Mouse (Mus musculus) heart, embryonic 12.5 days (tissue): ENCODE results near the gene Olfr1338. TPM values are rescaled to one million over a fixed set of nuclear protein-coding genes. Genes with fewer than 3 reads are reported as not detected.

Source experiments
- ATAC-seq: fragments of 200-750 bp; cut with Nextera tagmentation; 2 replicates; pipeline ENCODE4 v1.8.0; 2017; ENCODE audit warnings: moderate TSS enrichment, moderate library complexity; ENCODE audit not compliant: insufficient number of reproducible peaks, low FRiP score
- H3K27ac ChIP-seq: fragments of 300-500 bp; sonication (generic); 2 replicates; pipeline ENCODE4 v1.5.1; 2016; ENCODE audit warnings: mild to moderate bottlenecking, moderate library complexity; ENCODE audit not compliant: poor library complexity, severe bottlenecking
- H3K27me3 ChIP-seq: fragments of 300-500 bp; sonication (generic); replicated peaks from 2 replicates; pipeline ENCODE4 v1.6.1; 2016; ENCODE audit warnings: mild to moderate bottlenecking, moderate library complexity
- H3K36me3 ChIP-seq: fragments of 300-500 bp; sonication (generic); 2 replicates; pipeline ENCODE4 v1.6.1; 2016; ENCODE audit warnings: mild to moderate bottlenecking, moderate library complexity
- H3K4me1 ChIP-seq: fragments of 300-500 bp; sonication (generic); replicated peaks from 2 replicates; pipeline ENCODE4 v1.6.1; 2016; ENCODE audit warnings: mild to moderate bottlenecking
- H3K4me2 ChIP-seq: fragments of 300-500 bp; sonication (generic); 2 replicates; pipeline ENCODE4 v1.6.1; 2016; ENCODE audit warnings: mild to moderate bottlenecking, moderate library complexity
- H3K4me3 ChIP-seq: fragments of 300-500 bp; sonication (generic); 2 replicates; pipeline ENCODE4 v1.5.1; 2016; ENCODE audit warnings: mild to moderate bottlenecking
- H3K9ac ChIP-seq: fragments of 300-500 bp; sonication (generic); 2 replicates; pipeline ENCODE4 v1.6.1; 2016; ENCODE audit warnings: mild to moderate bottlenecking, moderate library complexity
- H3K9me3 ChIP-seq: fragments of 300-500 bp; sonication (generic); replicated peaks from 2 replicates; pipeline ENCODE4 v1.6.1; 2016; ENCODE audit warnings: mild to moderate bottlenecking, moderate library complexity
- WGBS: fragments of 180-500 bp; shearing (Covaris S2); methylation state at CpG from one replicate; pipeline ENCODE4 v1.1.7; 2016; 5-methylcytosine and 5-hydroxymethylcytosine counted together
- polyA plus RNA-seq: library from polyadenylated mRNA; unstranded; fragments of >200 nt; fragmentation: Nextera tagmentation; extraction: Ambion mirVana; gene quantifications from 2 replicates; pipeline ENCODE4 v1.2.1, GENCODE M21; 2016

Gene Olfr1338
- polyA plus RNA-seq, 1 experiment from 2014 or later = not detected

DNA sequence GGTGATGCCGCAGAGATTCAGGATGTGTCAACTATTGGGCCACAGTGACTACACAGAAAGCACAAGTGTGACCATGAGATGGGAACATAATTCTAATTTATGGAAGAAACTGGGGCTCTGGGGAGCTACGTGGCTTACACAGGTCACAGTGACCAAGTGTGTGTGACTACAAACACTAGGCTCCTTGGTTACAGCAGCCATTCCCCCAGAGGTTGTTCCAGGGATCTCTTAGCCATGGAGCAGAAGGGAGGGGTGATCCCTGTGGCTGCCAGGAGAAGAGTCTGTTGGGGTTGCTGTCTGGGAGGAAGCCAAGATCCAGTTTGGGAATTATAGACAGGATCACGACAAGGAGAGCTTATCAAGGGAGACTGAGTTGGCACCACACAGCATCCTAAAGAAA is 55.3 kb downstream of the Olfr1338 start, which contains the start of gene Olfr1341:
Gene Olfr1341, plus strand, starts transcription at position 301 of the 400 bp plus-strand sequence.
- no peak within 1 kb of the TSS for H3K27ac ChIP-seq
- H3K36me3 ChIP-seq = no peaks in the 10 kb centered on the region
- 0 out of 2 replicates have a peak, but pooled peaks cover 3% of the 10 kb centered on the region for H3K27me3 ChIP-seq
- H3K9ac ChIP-seq = no peak within 1 kb of the TSS
- 70% methylated on average over 3 of the region's 3 CpGs for WGBS
- H3K9me3 ChIP-seq = no peaks in the 10 kb centered on the region
- H3K4me3 ChIP-seq = no peak within 1 kb of the TSS
- no peak for ATAC-seq
- no peaks in the 10 kb centered on the region for H3K4me1 ChIP-seq
- H3K4me2 ChIP-seq = no peak within 1 kb of the TSS

Other genes starting within 250 kb of the Olfr1338 start
- gene 2610528J11Rik, start 231.7 kb downstream of the Olfr1338 start, polyA plus RNA-seq = 0.27 and 0.31 TPM in 2 replicates
- gene Tmem125, start 214.7 kb downstream of the Olfr1338 start, polyA plus RNA-seq = 0.18 and 0.23 TPM in 2 replicates
- gene Cfap57, start 138.0 kb downstream of the Olfr1338 start, polyA plus RNA-seq = 0.76 and 0.80 TPM in 2 replicates
- 96.7 and 103 TPM in 2 replicates for gene Ebna1bp2, start 137.9 kb downstream of the Olfr1338 start, polyA plus RNA-seq
- not detected in 2 replicates for gene Olfr62, start 99.8 kb downstream of the Olfr1338 start, polyA plus RNA-seq
- gene Olfr1342, start 66.0 kb downstream of the Olfr1338 start, polyA plus RNA-seq = not detected in 2 replicates
- not detected in 2 replicates for gene Olfr1341, start 55.2 kb downstream of the Olfr1338 start, polyA plus RNA-seq
- not detected in 2 replicates for gene Olfr1340, start 38.6 kb downstream of the Olfr1338 start, polyA plus RNA-seq
- gene Olfr1339, start 26.6 kb downstream of the Olfr1338 start, polyA plus RNA-seq = not detected in 2 replicates
- not detected in 2 replicates for gene Olfr1337, start 23.8 kb upstream of the Olfr1338 start, polyA plus RNA-seq
- gene Olfr1335, start 51.2 kb upstream of the Olfr1338 start, polyA plus RNA-seq = not detected in 2 replicates
- not detected in 2 replicates for gene Olfr1333, start 77.5 kb upstream of the Olfr1338 start, polyA plus RNA-seq
- not detected in 2 replicates for gene Olfr1331, start 105.9 kb upstream of the Olfr1338 start, polyA plus RNA-seq
- 0.05 and 0.09 TPM in 2 replicates for gene Olfr1330, start 129.9 kb upstream of the Olfr1338 start, polyA plus RNA-seq
- not detected in 2 replicates for gene Olfr1329, start 158.7 kb upstream of the Olfr1338 start, polyA plus RNA-seq
- not detected in 2 replicates for gene Olfr1328, start 179.9 kb upstream of the Olfr1338 start, polyA plus RNA-seq
- gene Lao1, start 202.8 kb upstream of the Olfr1338 start, polyA plus RNA-seq = not detected in 2 replicates